Mouse (Mus musculus) CH12.LX (cell line): Measurements from ENCODE around the gene Asb8. TPM values are rescaled to one million over a fixed set of nuclear protein-coding genes. Genes with fewer than 3 reads are reported as not detected.

Experiments
- DNase-seq: peaks from one replicate; pipeline ENCODE4 v3.0.0-alpha.2; 2013; ENCODE audit errors: extremely low read depth
- H3K27ac ChIP-seq: 2 replicates; pipeline ENCODE4 v1.5.1; 2012; ENCODE audit warnings: low read depth, mild to moderate bottlenecking, control low read depth, moderate library complexity; ENCODE audit not compliant: insufficient read depth
- H3K27me3 ChIP-seq: replicated peaks from 2 replicates; pipeline ENCODE3; 2012; ENCODE audit warnings: inconsistent platforms
- H3K36me3 ChIP-seq, 2 experiments: replicated peaks in 1 of 2; 2 replicates each; pipeline versions ENCODE3 to v1.6.1; 2012; ENCODE audit warnings: inconsistent platforms in 1 of 2, low read length in 1 of 2, mild to moderate bottlenecking in 1 of 2, mixed read lengths in 1 of 2, moderate library complexity in 1 of 2; ENCODE audit not compliant: control insufficient read depth in 1 of 2, insufficient read depth in 1 of 2
- H3K4me1 ChIP-seq, 2 experiments: 2 replicates each; pipeline ENCODE4 v1.6.1; 2012; ENCODE audit warnings: inconsistent platforms in 1 of 2, moderate library complexity in 1 of 2; ENCODE audit not compliant: insufficient read depth in 2 of 2, control insufficient read depth in 1 of 2
- H3K4me2 ChIP-seq: 2 replicates; pipeline ENCODE4 v1.6.1; 2012; ENCODE audit warnings: low read depth, mild to moderate bottlenecking, control low read depth; ENCODE audit not compliant: poor library complexity, insufficient read depth, severe bottlenecking
- H3K4me3 ChIP-seq, 3 experiments: fragments of 150-350 bp in 1 of 3; sonication (generic) in 1 of 3; replicated peaks in 1 of 3; 2 replicates each; pipeline versions ENCODE3 to v1.5.1; 2011 to 2012; ENCODE audit warnings: low read depth in 2 of 3, low read length in 2 of 3, mild to moderate bottlenecking in 2 of 3, moderate library complexity in 2 of 3, control low read depth in 1 of 3, improper control_type of control experiment in 1 of 3, inconsistent platforms in 1 of 3, mixed read lengths in 1 of 3; ENCODE audit not compliant: poor library complexity in 1 of 3
- H3K79me2 ChIP-seq: replicated peaks from 2 replicates; pipeline ENCODE4 v1.6.1; 2012; ENCODE audit warnings: mild to moderate bottlenecking, moderate library complexity; ENCODE audit not compliant: control insufficient read depth, poor library complexity, insufficient read depth, severe bottlenecking; ENCODE audit errors: extremely low read depth
- H3K9ac ChIP-seq: 2 replicates; pipeline ENCODE4 v1.6.1; 2012; ENCODE audit warnings: low read depth, mild to moderate bottlenecking, control low read depth, moderate library complexity; ENCODE audit not compliant: insufficient read depth
- H3K9me3 ChIP-seq: replicated peaks from 2 replicates; pipeline ENCODE3; 2012; ENCODE audit warnings: low read length, inconsistent platforms, mixed read lengths
- BHLHE40 ChIP-seq: IDR thresholded peaks from 2 replicates; pipeline ENCODE4 v1.6.1; 2011; ENCODE audit warnings: mild to moderate bottlenecking, low read depth, low read length, improper control_type of control experiment
- CHD1 ChIP-seq: IDR thresholded peaks from 2 replicates; pipeline ENCODE4 v1.6.1; 2012; ENCODE audit warnings: low read depth, low read length, improper control_type of control experiment, inconsistent platforms
- E2F4 ChIP-seq: IDR thresholded peaks from 2 replicates; pipeline ENCODE4 v1.6.1; 2011; ENCODE audit warnings: low read depth, low read length, improper control_type of control experiment; ENCODE audit not compliant: insufficient replicate concordance
- ELF1 ChIP-seq: IDR thresholded peaks from 2 replicates; pipeline ENCODE4 v1.6.1; 2014; ENCODE audit warnings: low read depth, mild to moderate bottlenecking, inconsistent platforms, low read length, improper control_type of control experiment
- EP300 ChIP-seq: IDR thresholded peaks from 2 replicates; pipeline ENCODE4 v1.6.1; 2011; ENCODE audit warnings: low read length, improper control_type of control experiment
- ETS1 ChIP-seq: conservative IDR thresholded peaks from 2 replicates; pipeline ENCODE4 v1.6.1; 2012; ENCODE audit warnings: low read depth, mild to moderate bottlenecking, inconsistent platforms, low read length, improper control_type of control experiment, moderate library complexity
- IRF4 ChIP-seq: IDR thresholded peaks from 2 replicates; pipeline ENCODE4 v1.6.1; 2014; ENCODE audit warnings: low read depth, mild to moderate bottlenecking, inconsistent platforms, low read length, improper control_type of control experiment
- JUN ChIP-seq: IDR thresholded peaks from 2 replicates; pipeline ENCODE4 v1.6.1; 2011; ENCODE audit warnings: low read depth, mild to moderate bottlenecking, low read length, improper control_type of control experiment, moderate library complexity; ENCODE audit not compliant: insufficient read depth
- JUND ChIP-seq: conservative IDR thresholded peaks from 2 replicates; pipeline ENCODE4 v1.6.1; 2011; ENCODE audit warnings: low read depth, low read length, improper control_type of control experiment
- KAT2A ChIP-seq: IDR thresholded peaks from 2 replicates; pipeline ENCODE4 v1.6.1; 2012; ENCODE audit warnings: low read length, improper control_type of control experiment, inconsistent platforms; ENCODE audit not compliant: insufficient replicate concordance
- MAFK ChIP-seq: IDR thresholded peaks from 2 replicates; pipeline ENCODE4 v1.6.1; 2011; ENCODE audit warnings: low read length, improper control_type of control experiment; ENCODE audit not compliant: insufficient replicate concordance
- MAX ChIP-seq: IDR thresholded peaks from 2 replicates; pipeline ENCODE4 v1.6.1; 2011; ENCODE audit warnings: low read length, improper control_type of control experiment
- MEF2A ChIP-seq: IDR thresholded peaks from 2 replicates; pipeline ENCODE4 v1.6.1; 2014; ENCODE audit warnings: low read depth, mild to moderate bottlenecking, inconsistent platforms, low read length, improper control_type of control experiment, borderline replicate concordance
- MYC ChIP-seq: IDR thresholded peaks from 2 replicates; pipeline ENCODE4 v1.6.1; 2011; ENCODE audit warnings: low read depth, mild to moderate bottlenecking, improper control_type of control experiment, low read length
- POLR2A ChIP-seq: IDR thresholded peaks from 2 replicates; pipeline ENCODE4 v1.6.1; 2011; ENCODE audit warnings: low read depth, mild to moderate bottlenecking, improper control_type of control experiment, low read length
- RAD21 ChIP-seq: IDR thresholded peaks from 2 replicates; pipeline ENCODE4 v1.6.1; 2011; ENCODE audit warnings: low read depth, mild to moderate bottlenecking, low read length, improper control_type of control experiment, moderate library complexity
- RCOR1 ChIP-seq: conservative IDR thresholded peaks from 2 replicates; pipeline ENCODE4 v1.6.1; 2012; ENCODE audit warnings: low read depth, mild to moderate bottlenecking, inconsistent platforms, low read length, improper control_type of control experiment
- SIN3A ChIP-seq: IDR thresholded peaks from 2 replicates; pipeline ENCODE4 v1.6.1; 2012; ENCODE audit warnings: low read length, improper control_type of control experiment, inconsistent platforms
- TCF12 ChIP-seq: IDR thresholded peaks from 2 replicates; pipeline ENCODE4 v1.6.1; 2014; ENCODE audit warnings: low read depth, mild to moderate bottlenecking, inconsistent platforms, low read length, improper control_type of control experiment
- UBTF ChIP-seq: IDR thresholded peaks from 2 replicates; pipeline ENCODE4 v1.6.1; 2012; ENCODE audit warnings: low read depth, mild to moderate bottlenecking, inconsistent platforms, low read length, improper control_type of control experiment, moderate library complexity
- USF2 ChIP-seq: conservative IDR thresholded peaks from 2 replicates; pipeline ENCODE4 v1.6.1; 2011; ENCODE audit warnings: low read depth, low read length, improper control_type of control experiment
- ZNF384 ChIP-seq: IDR thresholded peaks from 2 replicates; pipeline ENCODE4 v1.6.1; 2012; ENCODE audit warnings: low read depth, low read length, improper control_type of control experiment, inconsistent platforms
- dilution Hi-C: fragments of 300-500 bp; cut with MboI; formaldehyde crosslinking; loops from 2 replicates; pipeline ENCODE4 v1.14.3; 2020; ENCODE audit warnings: low sequenced_read_pairs; ENCODE audit not compliant: extremely low pct_unique_long_range_greater_than_20kb, extremely low pct_ligation_motif_present
- in situ Hi-C: fragments of 300-500 bp; cut with MboI; formaldehyde crosslinking; loops from 3 replicates; pipeline ENCODE4 v1.14.3; 2019; ENCODE audit warnings: low sequenced_read_pairs, low pct_ligation_motif_present, low pct_unique_long_range_greater_than_20kb, mixed read lengths
- polyA plus RNA-seq: library from polyadenylated mRNA; unstranded; fragments of >175 nt; gene quantifications from 2 replicates; pipeline ENCODE4 v1.2.1, GENCODE M21; 2012; ENCODE audit warnings: low read depth; ENCODE audit not compliant: insufficient read length
- total RNA-seq, 2 experiments: library from RNA; depleted of rRNA; stranded (reverse); fragments of 300-350 nt in 1 of 2; fragments of >200 nt in 1 of 2; gene quantifications; 2 replicates each; pipeline ENCODE4 v1.2.3; 2012 to 2014

The Asb8 gene
- total and polyA plus RNA-seq, 3 experiments: 20.5 to 32.5 (median 27.7) TPM

GRCm38 (mm10) chr15:98170917-98171316, 5.5 kb upstream of the Asb8 start:
- no peaks in the 10 kb centered on the region for H3K79me2 ChIP-seq
- no peak overlapping the region for H3K4me3 ChIP-seq
- dilution Hi-C loops (no loop called here), in situ Hi-C loops (loop anchor here (25.0 kb wide), 1 partner anchor 309 kb away; no protein-coding TSS in a partner anchor)
- H3K4me1 ChIP-seq: peaks cover 10 to 45% of the 10 kb centered on the region in 2 experiments
- no peak for DNase-seq
- no peak overlapping the region for H3K27ac ChIP-seq
- H3K9ac ChIP-seq: no peak overlapping the region
- no peaks in the 10 kb centered on the region for H3K9me3 ChIP-seq
- no peaks in the 10 kb centered on the region for H3K36me3 ChIP-seq
- TF ChIP-seq MAX (no peak), BHLHE40 (peak; percentile 54)
- peak overlapping the region; percentile 30; the same call in 1 of the 2 replicates for H3K4me2 ChIP-seq
- H3K27me3 ChIP-seq: peaks cover 88% of the 10 kb centered on the region

- Histone ChIP-seq H3K4me3 (no peak overlapping the region), H3K9ac (no peak overlapping the region), H3K27ac (no peak overlapping the region), H3K27me3 (peaks cover 88% of the 10 kb centered on the region), H3K4me2 (no peak overlapping the region), H3K79me2 (no peaks in the 10 kb centered on the region), H3K36me3 (no peaks in the 10 kb centered on the region), H3K9me3 (no peaks in the 10 kb centered on the region), H3K4me1 (peaks cover 10 to 45% of the 10 kb centered on the region in 2 experiments)
- dilution Hi-C loops (no loop called here), in situ Hi-C loops (loop anchor here (25.0 kb wide), 1 partner anchor 308 kb away; no protein-coding TSS in a partner anchor)
- DNase-seq: peak; percentile 93
- TF ChIP-seq USF2 (no peak), EP300 (peak; percentile 74), BHLHE40 (peak; percentile 83; the same call in 1 of the 2 replicates), MAX (0 out of 2 replicates have a peak, but pooled peaks have one; percentile 41), SIN3A (peak; percentile 46), JUND (peak; percentile 62; the same call in 1 of the 2 replicates), CHD1 (no peak), ETS1 (peak; percentile 96), POLR2A (no peak), IRF4 (peak; percentile 77), MAFK (0 out of 2 replicates have a peak, but pooled peaks have one; percentile 63), JUN (peak; percentile 76), RCOR1 (peak; percentile 62; the same call in 1 of the 2 replicates), KAT2A (peak; percentile 74), TCF12 (peak; percentile 55), MEF2A (peak; percentile 84), E2F4 (no peak), ELF1 (no peak; the same call in 1 of the 2 replicates), RAD21 (no peak), ZNF384 (no peak), MYC (no peak), UBTF (no peak)
Observed at GRCm38 (mm10) chr15:98170365-98170764, 4.9 kb upstream of the Asb8 start.
